Mouse (Mus musculus): ENCODE data around the gene Ammecr1.

The Ammecr1 gene

DNA sequence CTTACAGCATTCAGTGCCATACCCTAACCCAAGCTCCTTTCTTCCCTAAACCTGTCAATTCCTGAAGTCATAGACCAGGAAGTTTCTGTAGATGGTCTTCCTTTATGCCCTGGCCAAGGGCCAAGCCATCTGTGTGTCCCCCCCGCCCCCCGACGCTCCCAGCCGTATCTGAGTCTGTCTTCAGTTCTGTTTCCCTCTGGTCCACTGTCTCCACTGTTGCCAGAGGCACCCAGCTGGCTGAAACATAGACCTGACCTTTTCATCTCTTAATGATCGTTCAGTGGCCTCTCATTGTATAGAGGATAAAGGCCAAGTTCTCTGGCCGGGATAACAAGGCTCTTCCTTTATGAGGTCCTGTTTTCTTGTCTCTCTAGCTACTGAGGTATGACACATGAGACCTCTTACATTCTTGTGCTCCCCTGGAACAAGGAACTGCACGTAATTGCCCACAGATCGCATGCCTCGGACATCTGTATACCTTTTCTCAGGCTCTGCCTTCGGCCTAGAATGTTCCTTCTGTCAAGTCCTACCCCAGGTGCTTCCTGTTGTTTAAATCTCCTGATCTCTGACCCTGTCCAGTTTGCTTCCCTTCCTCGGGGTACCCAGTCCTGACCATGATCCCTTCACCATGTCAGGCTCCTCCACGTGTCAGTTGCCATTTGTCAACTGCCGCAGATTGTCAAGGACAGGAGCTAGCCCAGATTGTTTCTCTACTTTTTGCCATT is 138.2 kb downstream of the Ammecr1 start:
- no peak for DNase-seq (ENCODE audit: low spot score)

DNA sequence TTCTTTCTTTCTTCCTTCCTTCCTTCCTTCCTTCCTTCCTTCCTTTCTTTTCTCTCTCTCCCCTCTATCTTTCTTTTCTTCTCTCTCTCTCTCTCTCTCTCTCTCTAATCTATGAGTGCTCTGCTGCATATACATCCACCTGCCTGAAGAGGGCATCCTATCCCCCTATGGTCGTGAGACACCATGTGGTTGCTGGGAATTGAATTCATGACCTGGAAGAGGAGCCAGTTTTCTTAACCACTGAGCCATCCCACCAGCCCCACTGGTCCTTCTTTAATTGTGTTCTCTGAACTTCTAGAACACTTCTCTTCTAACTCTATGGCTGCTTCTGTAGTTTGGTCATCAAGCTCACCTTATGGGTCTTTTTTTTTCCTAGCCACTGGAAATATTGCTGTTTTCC is 138.9 kb downstream of the Ammecr1 start:
- no peak for DNase-seq (ENCODE audit: low spot score)

DNA sequence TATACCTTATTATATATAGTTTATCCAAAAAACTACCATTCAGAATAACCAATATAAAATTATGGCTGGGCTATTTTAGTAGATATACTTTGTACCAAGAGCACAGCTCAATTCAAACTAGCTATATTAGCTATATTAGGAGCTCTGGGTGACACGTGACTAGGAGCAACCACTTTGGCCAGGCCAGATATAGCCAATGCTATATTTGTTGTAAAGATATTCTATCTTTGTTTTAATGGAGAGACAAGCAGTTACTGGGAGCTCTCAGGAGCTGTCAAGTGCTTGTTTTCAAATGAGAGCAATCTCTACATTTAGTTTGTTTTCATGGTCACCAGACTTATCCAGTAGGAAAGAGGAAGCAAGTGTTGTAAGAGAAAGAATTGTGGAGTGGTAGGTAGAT is 141.2 kb downstream of the Ammecr1 start:
- DNase-seq (ENCODE audit: low spot score): no peak

DNA sequence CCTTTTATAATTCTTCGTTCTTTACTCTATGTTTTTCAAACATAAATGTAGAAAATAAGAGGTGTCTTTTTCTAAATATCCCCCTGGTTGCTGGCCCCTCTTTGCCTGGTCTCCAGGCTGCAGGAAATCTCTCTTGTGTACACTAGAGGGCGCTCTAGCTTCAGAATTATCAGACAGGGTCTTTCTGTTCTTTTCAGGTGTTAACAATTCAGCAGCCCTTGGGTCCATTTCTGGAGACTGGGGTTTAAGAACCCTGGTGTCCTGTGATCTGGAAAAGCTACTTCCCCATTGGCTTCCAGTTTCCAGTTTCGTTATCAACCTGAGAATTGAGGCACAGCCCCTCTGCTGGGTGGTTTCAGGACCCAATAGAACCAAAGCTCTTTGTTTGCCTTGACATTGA is 144.7 kb downstream of the Ammecr1 start:
- no peak for DNase-seq (ENCODE audit: low spot score)

DNA sequence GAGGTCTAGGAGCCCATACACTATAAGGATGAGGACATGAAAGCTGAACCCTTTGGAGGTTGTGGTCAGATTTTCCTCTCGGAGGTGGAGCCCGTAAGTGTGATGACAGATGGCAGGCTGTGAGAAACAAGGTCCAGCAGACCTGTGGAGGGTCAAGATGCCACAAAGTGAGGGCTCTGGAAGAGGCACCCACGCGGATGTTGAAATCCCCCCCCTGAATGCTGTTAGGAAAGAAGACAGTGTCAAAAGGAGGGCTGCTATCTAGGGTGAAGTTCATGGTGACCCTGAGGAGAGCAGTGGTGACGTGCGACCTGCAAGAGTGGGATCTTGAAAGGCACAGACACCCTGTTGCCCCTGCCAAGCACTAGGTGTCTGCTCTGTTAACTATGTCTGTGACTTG is 145.3 kb downstream of the Ammecr1 start:
- no peak for DNase-seq (ENCODE audit: low spot score)

DNA sequence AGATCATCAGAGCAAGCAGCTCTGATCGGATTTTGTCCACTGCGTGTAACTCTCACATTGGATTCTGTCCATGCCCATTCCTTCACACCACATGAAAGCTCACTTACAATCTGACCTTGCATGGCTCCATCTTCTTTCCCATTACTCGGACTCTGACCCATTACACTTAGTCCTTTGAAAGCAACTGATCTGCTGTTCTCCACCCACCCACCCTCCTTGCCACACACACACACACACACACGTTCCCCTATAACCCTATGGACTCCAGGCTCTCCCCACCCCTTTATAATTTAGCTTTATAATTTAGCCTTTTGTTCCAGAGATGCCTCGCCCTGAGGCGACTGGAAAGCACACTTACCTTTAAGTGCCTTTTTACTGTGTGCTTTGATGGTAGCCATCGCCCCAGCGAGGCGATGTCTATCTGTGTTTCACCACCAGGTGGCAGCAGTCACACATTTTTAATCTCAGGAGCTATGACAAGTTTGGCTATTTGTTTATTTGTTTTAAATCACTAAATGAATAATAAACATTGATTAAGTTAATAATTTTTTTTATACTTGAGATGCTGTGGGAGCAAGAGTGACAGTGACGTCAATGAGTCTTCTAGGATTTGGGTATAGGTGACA is 148.4 kb downstream of the Ammecr1 start:
- DNase-seq (ENCODE audit: low spot score): no peak

DNA sequence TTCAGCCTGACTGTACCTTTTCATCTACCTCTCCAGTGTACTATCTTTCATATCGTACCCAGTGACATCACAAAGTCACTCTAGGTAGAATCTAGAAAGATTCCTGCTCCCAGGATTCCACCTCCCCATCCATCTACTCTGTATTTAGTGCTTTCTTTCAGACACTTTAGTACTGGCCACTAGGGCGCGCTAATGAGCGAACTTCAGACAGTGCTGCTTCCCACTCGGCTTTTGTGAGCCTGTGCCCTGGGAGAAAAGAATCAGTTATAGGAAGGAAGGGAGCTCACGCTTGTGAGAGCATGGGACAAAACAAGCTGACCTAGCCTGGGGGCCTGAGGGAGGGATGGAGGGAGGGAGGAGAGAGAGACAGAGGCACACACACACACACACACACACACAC is 153.4 kb downstream of the Ammecr1 start:
- DNase-seq (ENCODE audit: low spot score): no peak

DNA sequence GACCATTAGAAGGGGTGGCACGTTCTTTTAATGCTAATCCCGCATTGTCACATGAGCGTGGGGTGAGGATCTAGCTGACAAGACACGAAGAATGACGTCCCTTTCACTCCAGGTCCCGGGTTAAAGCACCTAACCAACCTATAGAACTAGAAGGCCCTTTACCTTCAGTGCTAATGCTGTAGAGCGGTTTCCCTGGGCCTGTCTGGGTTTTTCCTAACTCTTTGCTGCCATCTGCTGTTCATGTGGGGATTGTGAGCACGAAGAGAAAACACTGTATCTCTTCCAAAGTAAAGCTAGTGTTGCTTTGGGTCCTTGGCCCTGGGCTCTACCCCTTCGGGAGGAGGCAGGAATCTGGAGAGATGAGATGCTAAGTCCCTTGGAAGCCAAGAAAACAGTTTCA is 158.1 kb downstream of the Ammecr1 start:
- DNase-seq (ENCODE audit: low spot score): peak; percentile 50

DNA sequence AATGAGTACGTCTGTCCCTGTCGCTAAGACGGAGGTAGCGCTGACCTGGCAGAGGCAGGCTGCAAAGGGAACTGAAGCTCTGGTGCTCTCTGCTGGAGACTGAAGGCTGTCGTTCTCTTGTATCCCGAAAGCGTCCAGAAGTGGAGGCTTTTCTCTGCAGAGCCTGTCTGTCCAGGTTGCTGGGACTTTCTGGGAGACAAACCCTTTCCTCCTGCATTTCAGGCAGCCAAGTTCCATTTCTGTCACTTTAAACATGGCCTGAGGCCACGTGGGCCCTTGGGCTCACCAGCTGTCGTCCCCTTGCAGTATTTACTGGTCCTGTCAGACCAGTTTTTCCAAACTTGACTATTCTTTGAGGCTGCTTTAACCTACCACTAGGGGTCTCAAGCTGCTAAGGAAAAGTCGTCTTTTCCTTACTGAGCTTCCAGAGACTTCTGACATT is 159.9 kb downstream of the Ammecr1 start:
- no peak for DNase-seq (ENCODE audit: low spot score)

DNA sequence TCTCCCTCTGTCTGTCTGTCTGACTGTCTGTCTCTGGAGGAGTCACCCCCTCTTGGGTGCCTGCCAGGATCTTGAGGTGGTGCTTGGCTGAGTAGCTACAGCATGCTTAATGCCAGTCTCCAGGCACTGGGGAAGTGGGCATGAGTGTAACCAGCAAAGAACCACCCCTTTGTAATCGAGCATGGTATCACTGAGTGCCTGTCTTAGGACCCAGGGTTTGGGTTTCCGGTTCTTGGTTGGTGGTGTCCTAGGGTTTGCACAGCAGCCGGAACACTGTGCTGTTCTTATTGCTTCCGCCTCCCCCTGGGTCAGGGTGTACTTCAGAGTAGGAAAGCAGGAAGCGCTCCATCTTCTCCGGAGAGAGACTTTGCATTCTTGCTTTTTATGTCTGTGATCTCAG is 160.4 kb downstream of the Ammecr1 start:
- DNase-seq (ENCODE audit: low spot score): no peak

DNA sequence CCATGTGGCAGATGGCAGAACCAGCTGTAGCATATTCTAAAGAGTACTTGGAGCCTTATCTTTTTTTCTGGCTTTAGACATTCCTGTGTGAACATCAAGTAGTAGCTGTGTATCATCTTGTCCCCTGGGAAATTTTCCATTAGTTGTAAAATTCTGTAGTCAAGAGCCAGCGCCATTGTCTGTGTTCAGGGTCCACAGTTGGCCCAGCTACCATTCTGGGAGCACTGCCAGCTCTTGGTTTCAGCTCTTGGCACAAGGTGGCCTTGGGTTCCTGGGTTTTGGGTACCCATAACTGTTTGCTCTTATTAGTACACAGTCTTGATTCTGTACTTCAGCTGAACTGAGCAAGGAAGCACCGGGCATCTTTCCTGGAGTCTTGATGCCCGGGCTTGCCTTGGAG is 161.9 kb downstream of the Ammecr1 start:
- DNase-seq (ENCODE audit: low spot score): no peak
